Mouse (Mus musculus) intestine, postnatal 0 days (tissue): ENCODE results near the gene Gsk3b. TPM values are rescaled to one million over a fixed set of nuclear protein-coding genes. Genes with fewer than 3 reads are reported as not detected.
A peak's percentile ranks its signal among the peaks of the same experiment; 100 is the strongest.

Source experiments
- ATAC-seq: fragments of 200-750 bp; cut with Nextera tagmentation; 2 replicates; pipeline ENCODE4 v1.8.0; 2017; ENCODE audit warnings: mild to moderate bottlenecking, moderate TSS enrichment, moderate library complexity
- H3K27ac ChIP-seq: fragments of 300-500 bp; sonication (generic); 2 replicates; pipeline ENCODE4 v1.5.1; 2014; ENCODE audit warnings: mild to moderate bottlenecking, low read depth, low read length, moderate library complexity
- H3K27me3 ChIP-seq: fragments of 300-500 bp; sonication (generic); replicated peaks from 2 replicates; pipeline ENCODE4 v1.6.1; 2014; ENCODE audit warnings: low read length, mixed read lengths; ENCODE audit not compliant: control insufficient read depth, insufficient read depth
- H3K36me3 ChIP-seq: fragments of 300-500 bp; sonication (generic); 2 replicates; pipeline ENCODE4 v1.6.1; 2014; ENCODE audit warnings: mild to moderate bottlenecking, moderate library complexity; ENCODE audit not compliant: control insufficient read depth, insufficient read depth
- H3K4me1 ChIP-seq: fragments of 300-500 bp; sonication (generic); replicated peaks from 2 replicates; pipeline ENCODE4 v1.6.1; 2014; ENCODE audit warnings: antibody characterized with exemption, low read length, mixed read lengths; ENCODE audit not compliant: control insufficient read depth, insufficient read depth
- H3K4me2 ChIP-seq: fragments of 300-500 bp; sonication (generic); replicated peaks from 2 replicates; pipeline ENCODE4 v1.6.1; 2014; ENCODE audit warnings: low read depth, mild to moderate bottlenecking, moderate library complexity
- H3K4me3 ChIP-seq: fragments of 300-500 bp; sonication (generic); 2 replicates; pipeline ENCODE4 v1.5.1; 2014; ENCODE audit warnings: low read depth, low read length
- H3K9ac ChIP-seq: fragments of 300-500 bp; sonication (generic); 2 replicates; pipeline ENCODE4 v1.6.1; 2014; ENCODE audit warnings: mild to moderate bottlenecking, low read depth, low read length
- H3K9me3 ChIP-seq: fragments of 300-500 bp; sonication (generic); 2 replicates; pipeline ENCODE4 v1.6.1; 2016; ENCODE audit warnings: mixed run types; ENCODE audit not compliant: control insufficient read depth
- CTCF ChIP-seq: sonication (generic); IDR thresholded peaks from 2 replicates; pipeline ENCODE4 v1.5.1; 2016; ENCODE audit warnings: low read depth, mild to moderate bottlenecking, control low read depth, antibody characterized with exemption, moderate library complexity
- WGBS: fragments of 180-500 bp; shearing (Covaris S2); extraction: QIAGEN DNeasy Blood & Tissue Kit; methylation state at CpG from one replicate; pipeline ENCODE4 v1.1.7; 2014; 5-methylcytosine and 5-hydroxymethylcytosine counted together
- polyA plus RNA-seq: library from polyadenylated mRNA; unstranded; fragments of >200 nt; fragmentation: Nextera tagmentation; extraction: Ambion mirVana; gene quantifications from 2 replicates; pipeline ENCODE4 v1.2.1, GENCODE M21; 2015

Gene Gsk3b
- polyA plus RNA-seq, 1 experiment from 2014 or later, result 27.0 TPM

- no peak overlapping the region for H3K4me3 ChIP-seq
- TF ChIP-seq CTCF, result no peak
- 23% methylated on average over 4 of the region's 4 CpGs for WGBS
- H3K4me1 ChIP-seq, result 0 out of 2 replicates have a peak, but pooled peaks cover 4% of the 10 kb centered on the region
- peak overlapping the region; percentile 87 for H3K27ac ChIP-seq
- no peaks in the 10 kb centered on the region for H3K27me3 ChIP-seq
- ATAC-seq, result peak; percentile 1; the same call in 1 of the 2 replicates
- H3K9me3 ChIP-seq, result no peaks in the 10 kb centered on the region
- H3K36me3 ChIP-seq, result no peaks in the 10 kb centered on the region
- H3K9ac ChIP-seq, result no peak overlapping the region
- H3K4me2 ChIP-seq, result no peak overlapping the region
These were observed 197.7 kb downstream of the Gsk3b start for GRCm38 (mm10) chr16:38286541-38286940.

DNA sequence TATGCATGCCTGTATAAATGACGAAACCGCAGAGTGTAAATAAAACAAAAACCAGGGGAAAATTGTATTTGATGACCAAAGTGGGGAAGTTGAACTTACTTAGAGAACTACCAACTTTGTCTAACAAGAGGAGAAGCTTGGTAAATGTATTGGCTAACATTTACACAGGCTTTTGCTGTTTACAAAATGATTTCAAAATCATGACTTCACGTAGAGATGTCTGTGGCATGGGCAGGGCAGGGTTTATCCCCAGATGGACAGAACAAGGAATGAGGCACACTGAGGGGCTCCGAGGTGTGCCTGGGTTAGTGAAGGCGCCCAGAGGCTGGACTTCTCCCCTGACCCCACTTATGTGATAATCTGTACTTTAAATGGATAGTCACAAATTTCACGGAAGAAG, 198.6 kb downstream of the Gsk3b start:
- no peak overlapping the region for H3K4me3 ChIP-seq
- WGBS, result 48% methylated on average over 6 of the region's 6 CpGs
- H3K9ac ChIP-seq, result no peak overlapping the region
- peak overlapping the region; percentile 87 for H3K27ac ChIP-seq
- 0 out of 2 replicates have a peak, but pooled peaks cover 4% of the 10 kb centered on the region for H3K4me1 ChIP-seq
- no peak overlapping the region for H3K4me2 ChIP-seq
- TF ChIP-seq CTCF, result no peak
- H3K36me3 ChIP-seq, result no peaks in the 10 kb centered on the region
- no peak for ATAC-seq
- H3K27me3 ChIP-seq, result no peaks in the 10 kb centered on the region
- H3K9me3 ChIP-seq, result no peaks in the 10 kb centered on the region

DNA sequence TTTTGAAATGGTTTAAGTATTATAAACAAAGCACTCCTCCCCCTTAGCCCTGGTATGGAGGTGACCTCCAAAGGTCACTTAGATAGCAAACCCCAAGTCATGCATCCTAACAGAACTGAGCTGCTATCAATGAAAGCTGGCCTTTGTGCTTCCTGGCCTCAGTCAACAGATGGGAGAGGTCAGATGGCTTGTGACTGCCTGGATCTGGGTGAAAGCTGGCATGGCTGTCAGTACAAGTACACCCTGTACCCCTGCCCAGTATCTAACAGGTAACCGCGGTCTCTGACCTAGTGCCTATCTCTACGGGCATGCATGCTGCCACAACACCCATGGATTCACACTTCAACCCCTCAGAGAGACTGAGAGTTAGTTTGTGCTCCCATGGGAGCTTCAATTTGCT, 199.0 kb downstream of the Gsk3b start:
- no peak for TF ChIP-seq CTCF
- no peak overlapping the region for H3K4me3 ChIP-seq
- peak; percentile 66 for ATAC-seq
- no peaks in the 10 kb centered on the region for H3K9me3 ChIP-seq
- H3K36me3 ChIP-seq, result no peaks in the 10 kb centered on the region
- 0 out of 2 replicates have a peak overlapping the region, but pooled peaks have one; percentile 13 for H3K9ac ChIP-seq
- 39% methylated on average over 3 of the region's 3 CpGs for WGBS
- peak overlapping the region; percentile 87 for H3K27ac ChIP-seq
- H3K4me1 ChIP-seq, result 0 out of 2 replicates have a peak, but pooled peaks cover 4% of the 10 kb centered on the region
- peak overlapping the region; percentile 24 for H3K4me2 ChIP-seq
- H3K27me3 ChIP-seq, result no peaks in the 10 kb centered on the region

DNA sequence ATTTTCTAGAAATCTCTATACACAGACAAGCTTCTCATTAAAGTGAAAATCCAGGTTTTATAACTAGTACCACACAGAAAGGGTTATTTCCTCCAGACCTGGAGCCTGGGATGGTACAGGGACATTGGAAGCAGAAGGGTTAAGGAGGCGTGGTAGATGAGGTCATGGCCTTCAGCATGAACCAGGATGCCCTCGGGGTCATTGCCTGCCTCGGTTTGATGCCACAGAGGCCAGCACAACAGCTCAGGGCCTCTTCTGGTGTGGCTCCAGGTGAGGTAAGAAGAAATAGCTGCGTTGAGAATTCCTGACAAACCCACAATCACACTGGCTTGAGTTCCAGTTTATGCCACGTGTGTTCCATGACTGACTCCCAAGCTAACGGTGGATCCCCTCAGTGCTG, 200.1 kb downstream of the Gsk3b start:
- H3K9me3 ChIP-seq, result no peaks in the 10 kb centered on the region
- H3K4me2 ChIP-seq, result peak overlapping the region; percentile 24
- no peaks in the 10 kb centered on the region for H3K27me3 ChIP-seq
- peak; percentile 70 for ATAC-seq
- TF ChIP-seq CTCF, result no peak
- H3K36me3 ChIP-seq, result no peaks in the 10 kb centered on the region
- H3K9ac ChIP-seq, result 0 out of 2 replicates have a peak overlapping the region, but pooled peaks have one; percentile 3
- peak overlapping the region; percentile 87 for H3K27ac ChIP-seq
- 0 out of 2 replicates have a peak, but pooled peaks cover 4% of the 10 kb centered on the region for H3K4me1 ChIP-seq
- no peak overlapping the region for H3K4me3 ChIP-seq
- 15% methylated on average over 6 of the region's 6 CpGs for WGBS

- TF ChIP-seq CTCF, result no peak
These were observed 201.3 kb downstream of the Gsk3b start for GRCm38 (mm10) chr16:38290151-38290550.

GRCm38 (mm10) chr16:38294685-38295348, 206.0 kb downstream of the Gsk3b start, which contains the start of gene Nr1i2:
Nr1i2 (minus strand) TSS chr16:38294824.
- peak; percentile 93 for ATAC-seq
- Histone ChIP-seq H3K4me2 (peak within 1 kb of the TSS; percentile 57), H3K9ac (peak within 1 kb of the TSS; percentile 70), H3K4me3 (peak within 1 kb of the TSS; percentile 54), H3K9me3 (no peaks in the 10 kb centered on the region), H3K27ac (peak within 1 kb of the TSS; percentile 96), H3K36me3 (no peaks in the 10 kb centered on the region), H3K27me3 (no peaks in the 10 kb centered on the region), H3K4me1 (peaks cover 4% of the 10 kb centered on the region; the same call in 1 of the 2 replicates)
- 26% methylated on average over 7 of the region's 7 CpGs for WGBS
- TF ChIP-seq CTCF, result no peak

More at GRCm38 (mm10) chr16:38290151-38290550, 201.3 kb downstream of the Gsk3b start:
- no peak overlapping the region for H3K9ac ChIP-seq
- no peak overlapping the region for H3K4me3 ChIP-seq
- 0 out of 2 replicates have a peak, but pooled peaks cover 4% of the 10 kb centered on the region for H3K4me1 ChIP-seq
- H3K36me3 ChIP-seq, result no peaks in the 10 kb centered on the region
- H3K9me3 ChIP-seq, result no peaks in the 10 kb centered on the region
- peak overlapping the region; percentile 57; the same call in 1 of the 2 replicates for H3K4me2 ChIP-seq
- no peaks in the 10 kb centered on the region for H3K27me3 ChIP-seq
- H3K27ac ChIP-seq, result peak overlapping the region; percentile 15; the same call in 1 of the 2 replicates
- 62% methylated on average over 2 of the region's 2 CpGs for WGBS
- no peak for ATAC-seq
